Mouse (Mus musculus) brain, adult 2 months (tissue): ENCODE results near the gene Gsg1l2.
A peak's percentile ranks its signal among the peaks of the same experiment; 100 is the strongest.

Source experiments
- DNase-seq: peaks from one replicate; pipeline ENCODE4 v3.0.0; 2011; ENCODE audit warnings: low read depth, low spot score

The Gsg1l2 gene

DNA sequence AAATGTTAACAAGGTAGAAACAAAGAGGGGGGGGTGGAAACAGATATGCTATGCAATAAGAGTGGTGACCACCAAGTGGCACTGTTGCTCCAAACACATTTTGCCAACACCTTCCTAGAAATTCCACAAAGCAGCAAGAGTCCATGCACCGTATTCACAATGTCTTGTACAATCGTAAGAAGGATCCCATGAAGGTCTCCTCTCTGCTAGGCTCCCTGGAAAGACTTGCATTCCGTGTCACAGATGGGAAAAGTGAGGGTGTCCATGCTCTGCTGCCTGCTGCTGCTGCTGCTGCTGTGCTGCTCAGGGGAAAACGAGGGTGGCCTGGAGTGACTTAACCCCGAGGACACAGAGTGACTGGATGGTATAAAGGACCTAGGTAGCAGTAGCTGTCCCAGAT is 45.2 kb downstream of the Gsg1l2 start:
- DNase-seq: peak; percentile 73

DNA sequence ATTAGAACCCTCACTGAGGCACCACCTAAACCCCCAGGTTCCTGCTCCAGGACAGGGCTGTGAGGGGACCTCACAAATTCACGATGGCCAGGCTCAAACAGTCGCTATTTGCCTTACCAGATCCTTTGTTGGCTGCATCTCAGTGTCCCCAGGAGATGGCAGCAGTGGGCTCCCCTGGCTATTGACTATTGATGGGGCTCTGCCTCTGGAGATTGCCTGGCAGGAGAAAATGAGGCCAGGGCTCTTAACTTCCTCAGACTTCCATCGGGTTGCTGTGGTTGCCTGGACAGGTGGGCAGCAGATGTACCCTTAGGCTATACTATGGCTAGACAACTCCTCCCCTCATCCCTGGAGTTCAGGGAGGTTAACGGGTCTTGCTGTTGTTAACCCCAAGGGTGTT is 45.8 kb downstream of the Gsg1l2 start:
- DNase-seq: peak; percentile 46

DNA sequence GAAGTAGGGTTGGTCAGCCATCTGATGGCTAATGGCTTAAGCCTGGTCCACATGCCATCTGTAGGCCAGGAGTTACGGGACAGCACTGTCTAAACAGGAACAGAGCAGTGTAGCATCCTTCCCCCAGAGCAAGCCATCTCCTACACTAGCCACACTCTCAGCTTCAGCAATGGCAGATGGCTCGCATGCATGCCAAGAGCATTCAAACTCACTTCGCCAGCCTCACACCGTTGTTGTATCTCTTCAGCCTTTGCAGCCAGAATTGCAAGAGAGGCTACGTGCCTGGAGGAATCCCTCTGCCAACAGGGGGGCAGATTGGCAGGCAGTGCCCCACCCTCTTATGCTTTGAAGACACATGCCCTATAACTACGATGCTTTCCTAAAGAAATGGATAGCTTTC is 47.2 kb downstream of the Gsg1l2 start:
- DNase-seq: peak; percentile 87

DNA sequence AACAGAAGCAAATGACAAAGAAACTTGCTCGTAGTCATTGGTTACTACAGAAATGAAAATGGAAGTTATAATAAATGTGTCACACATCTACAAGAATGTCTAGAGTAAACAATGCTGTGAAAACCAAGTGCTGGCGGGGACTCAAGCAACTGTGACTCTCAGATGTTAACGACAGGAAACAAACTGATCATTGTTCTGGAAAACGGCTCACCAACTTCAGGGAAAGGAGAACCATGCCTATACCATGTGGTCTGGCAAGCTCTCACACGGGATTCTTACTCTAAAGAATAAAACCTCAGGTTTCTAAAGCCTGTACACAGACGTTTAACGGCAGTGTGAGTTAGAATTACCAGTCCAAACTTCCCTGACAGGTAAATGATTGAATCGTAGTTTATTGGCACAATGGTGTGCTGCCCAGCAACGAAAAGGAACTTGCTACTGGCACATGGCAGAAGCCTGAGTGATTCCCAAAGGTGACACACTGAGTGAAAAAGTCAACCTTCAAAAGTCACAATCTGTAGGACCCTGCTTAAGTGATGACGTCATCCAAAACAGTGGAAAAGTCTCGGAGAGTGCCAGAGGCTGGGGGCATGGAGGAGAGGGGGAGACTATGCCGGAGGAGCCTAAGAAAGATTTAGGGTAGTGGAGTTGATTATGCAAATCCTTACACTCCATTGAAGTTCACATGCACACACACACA is 54.1 kb downstream of the Gsg1l2 start:
- no peak for DNase-seq

DNA sequence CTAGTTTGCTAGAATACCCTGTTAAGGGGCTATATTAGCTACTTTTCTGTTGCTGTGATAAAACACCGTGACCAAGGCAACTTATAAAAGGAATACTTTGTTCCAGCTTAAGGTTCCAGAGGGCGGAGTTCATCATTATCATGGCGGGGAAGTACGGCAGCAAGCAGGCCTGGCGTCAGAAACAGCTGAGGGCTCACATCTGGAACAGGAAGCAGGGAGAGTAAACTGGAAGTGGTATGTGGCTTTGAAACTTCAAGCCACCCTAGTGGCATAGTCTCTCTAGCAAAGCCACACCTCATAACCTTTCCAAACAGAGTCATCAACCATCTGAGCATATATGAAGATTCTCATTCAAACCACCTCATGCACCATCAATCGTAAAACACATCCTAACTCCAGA is 55.1 kb downstream of the Gsg1l2 start:
- DNase-seq: no peak

DNA sequence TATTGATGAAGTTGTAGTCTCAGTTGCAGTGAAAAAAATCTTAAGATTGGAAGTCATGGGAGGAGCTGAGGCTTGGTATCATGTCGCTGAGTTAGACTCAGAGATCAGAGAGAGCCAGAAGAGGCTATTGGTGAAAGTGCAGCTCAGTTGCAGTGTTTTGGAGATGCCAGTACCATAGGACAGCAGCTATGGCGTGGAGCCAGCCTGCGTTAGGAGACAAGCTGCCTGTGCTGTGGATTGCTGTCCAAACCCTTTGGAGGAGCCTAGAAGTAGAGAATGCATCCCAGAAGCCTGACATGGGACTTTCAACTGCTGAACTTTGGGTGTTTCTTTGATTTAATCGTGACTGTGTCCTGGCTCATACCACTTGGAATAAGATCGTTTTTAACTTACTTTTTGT is 57.4 kb downstream of the Gsg1l2 start:
- DNase-seq: no peak

DNA sequence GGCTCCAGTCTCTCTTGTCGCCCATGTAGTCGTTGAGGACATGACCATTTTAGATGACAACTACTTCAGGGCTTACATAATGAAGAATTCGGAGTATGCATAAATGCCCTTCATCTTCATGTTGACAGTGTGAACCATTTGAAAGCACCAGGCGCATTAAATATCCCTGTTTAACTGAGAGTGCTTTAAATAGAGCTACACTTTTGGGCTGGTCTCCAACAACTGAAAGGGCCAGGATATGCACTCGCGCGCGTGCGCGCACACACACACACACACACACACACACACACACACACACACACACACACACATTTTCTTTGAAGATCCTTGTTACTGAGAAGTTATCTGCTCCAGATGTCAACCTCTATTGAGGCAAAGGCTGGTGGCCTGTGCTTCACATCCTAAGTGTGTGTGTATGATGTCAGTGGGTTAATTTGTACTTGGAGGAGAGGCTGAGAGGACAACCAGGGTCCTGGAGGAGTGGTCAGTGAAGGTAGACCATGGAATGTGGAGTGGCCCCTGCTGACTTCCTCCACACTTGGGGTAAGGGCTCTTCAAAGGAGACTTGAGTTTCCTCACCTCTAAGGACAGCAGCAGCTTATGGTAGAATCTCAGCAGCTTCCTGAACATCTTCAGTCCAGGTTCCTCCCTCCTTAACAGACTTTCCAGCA is 61.1 kb downstream of the Gsg1l2 start:
- DNase-seq: no peak
